Mouse (Mus musculus): ENCODE measurements at regions not wholly inside any gene's neighbourhood (a gene's known extent, or its start where the extent isn't known, plus 50 kb on each side); places are given as distances from the start of the nearest gene placed in this dataset.

GRCm38 (mm10) chr3:21218936-21219335, 852.0 kb upstream of the Agtr1b start:
- Histone ChIP-seq H3K36me3 (ENCODE audit: control insufficient read depth, insufficient read depth, low read length) (no peaks in the 10 kb centered on the region), H3K27me3 (ENCODE audit: control insufficient read depth, insufficient read depth, low read length) (no peaks in the 10 kb centered on the region), H3K4me3 (ENCODE audit: insufficient read depth, low read depth, low read length) (no peak overlapping the region), H3K4me1 (ENCODE audit: control insufficient read depth, insufficient read depth, low read length) (no peaks in the 10 kb centered on the region), H3K79me2 (ENCODE audit: control insufficient read depth, insufficient read depth, low read length) (no peaks in the 10 kb centered on the region), H3K27ac (replicated peaks; ENCODE audit: insufficient read depth, low read depth, low read length) (no peak overlapping the region), H3K9ac (ENCODE audit: low read depth, low read length) (no peak overlapping the region)
- WGBS: 70% methylated on average over 1 of the region's 1 CpGs
- TF ChIP-seq POLR2A (IDR thresholded peaks at IDR 0.05; ENCODE audit: extremely low read depth, insufficient read depth, low read length) (no peak), CTCF (IDR thresholded peaks at IDR 0.05; ENCODE audit: low read depth, low read length) (no peak)
- DNase-seq (ENCODE audit: extremely low read depth, low read depth, low spot score): no peak

- DNase-seq (ENCODE audit: extremely low read depth, low read depth, low spot score): no peak
- Histone ChIP-seq H3K4me3 (ENCODE audit: insufficient read depth, low read depth, low read length) (no peak overlapping the region), H3K4me1 (ENCODE audit: control insufficient read depth, insufficient read depth, low read length) (no peaks in the 10 kb centered on the region), H3K27ac (replicated peaks; ENCODE audit: insufficient read depth, low read depth, low read length) (no peak overlapping the region), H3K27me3 (ENCODE audit: control insufficient read depth, insufficient read depth, low read length) (no peaks in the 10 kb centered on the region), H3K9ac (ENCODE audit: low read depth, low read length) (no peak overlapping the region), H3K36me3 (ENCODE audit: control insufficient read depth, insufficient read depth, low read length) (no peaks in the 10 kb centered on the region), H3K79me2 (ENCODE audit: control insufficient read depth, insufficient read depth, low read length) (no peaks in the 10 kb centered on the region)
- TF ChIP-seq POLR2A (IDR thresholded peaks at IDR 0.05; ENCODE audit: extremely low read depth, insufficient read depth, low read length) (no peak), CTCF (IDR thresholded peaks at IDR 0.05; ENCODE audit: low read depth, low read length) (no peak)
- WGBS: 80% methylated on average over 2 of the region's 2 CpGs
Measured at GRCm38 (mm10) chr3:21241184-21241583, 835.3 kb upstream of the Tbl1xr1 start.

- H3K4me1 ChIP-seq (ENCODE audit: control insufficient read depth, insufficient read depth, low read length): no peaks in the 10 kb centered on the region
- WGBS: 97% methylated on average over 1 of the region's 1 CpGs
- H3K4me3 ChIP-seq (ENCODE audit: insufficient read depth, low read depth, low read length): no peak overlapping the region
- no peak overlapping the region for H3K9ac ChIP-seq (ENCODE audit: low read depth, low read length)
- TF ChIP-seq CTCF (IDR thresholded peaks at IDR 0.05; ENCODE audit: low read depth, low read length) (no peak), POLR2A (IDR thresholded peaks at IDR 0.05; ENCODE audit: extremely low read depth, insufficient read depth, low read length) (no peak)
- no peak overlapping the region for H3K27ac ChIP-seq (replicated peaks; ENCODE audit: insufficient read depth, low read depth, low read length)
- no peak for DNase-seq (ENCODE audit: extremely low read depth, low read depth, low spot score)
- no peaks in the 10 kb centered on the region for H3K79me2 ChIP-seq (ENCODE audit: control insufficient read depth, insufficient read depth, low read length)
- no peaks in the 10 kb centered on the region for H3K27me3 ChIP-seq (ENCODE audit: control insufficient read depth, insufficient read depth, low read length)
- no peaks in the 10 kb centered on the region for H3K36me3 ChIP-seq (ENCODE audit: control insufficient read depth, insufficient read depth, low read length)
Measured at GRCm38 (mm10) chr3:21256129-21256760, 820.2 kb upstream of the Tbl1xr1 start.

GRCm38 (mm10) chr3:21263317-21263716, 813.1 kb upstream of the Tbl1xr1 start:
- TF ChIP-seq POLR2A (IDR thresholded peaks at IDR 0.05; ENCODE audit: extremely low read depth, insufficient read depth, low read length) (no peak), CTCF (IDR thresholded peaks at IDR 0.05; ENCODE audit: low read depth, low read length) (no peak)
- Histone ChIP-seq H3K27me3 (ENCODE audit: control insufficient read depth, insufficient read depth, low read length) (no peaks in the 10 kb centered on the region), H3K4me1 (ENCODE audit: control insufficient read depth, insufficient read depth, low read length) (no peaks in the 10 kb centered on the region), H3K9ac (ENCODE audit: low read depth, low read length) (no peak overlapping the region), H3K36me3 (ENCODE audit: control insufficient read depth, insufficient read depth, low read length) (no peaks in the 10 kb centered on the region), H3K27ac (replicated peaks; ENCODE audit: insufficient read depth, low read depth, low read length) (no peak overlapping the region), H3K79me2 (ENCODE audit: control insufficient read depth, insufficient read depth, low read length) (no peaks in the 10 kb centered on the region), H3K4me3 (ENCODE audit: insufficient read depth, low read depth, low read length) (no peak overlapping the region)
- DNase-seq (ENCODE audit: extremely low read depth, low read depth, low spot score): no peak
- 95% methylated on average over 2 of the region's 2 CpGs for WGBS

- H3K27ac ChIP-seq (replicated peaks; ENCODE audit: insufficient read depth, low read depth, low read length): no peak overlapping the region
- 87% methylated on average over 2 of the region's 2 CpGs for WGBS
- TF ChIP-seq POLR2A (IDR thresholded peaks at IDR 0.05; ENCODE audit: extremely low read depth, insufficient read depth, low read length) (no peak), CTCF (IDR thresholded peaks at IDR 0.05; ENCODE audit: low read depth, low read length) (no peak)
Measured at GRCm38 (mm10) chr3:21265491-21265890, 811.0 kb upstream of the Tbl1xr1 start.

GRCm38 (mm10) chr3:21268429-21269129, 807.9 kb upstream of the Tbl1xr1 start:
- Histone ChIP-seq H3K79me2 (ENCODE audit: control insufficient read depth, insufficient read depth, low read length) (no peaks in the 10 kb centered on the region), H3K27me3 (ENCODE audit: control insufficient read depth, insufficient read depth, low read length) (no peaks in the 10 kb centered on the region), H3K36me3 (ENCODE audit: control insufficient read depth, insufficient read depth, low read length) (no peaks in the 10 kb centered on the region), H3K4me1 (ENCODE audit: control insufficient read depth, insufficient read depth, low read length) (no peaks in the 10 kb centered on the region), H3K9ac (ENCODE audit: low read depth, low read length) (no peak overlapping the region), H3K4me3 (ENCODE audit: insufficient read depth, low read depth, low read length) (no peak overlapping the region), H3K27ac (replicated peaks; ENCODE audit: insufficient read depth, low read depth, low read length) (no peak overlapping the region)
- no peak for TF ChIP-seq POLR2A (IDR thresholded peaks at IDR 0.05; ENCODE audit: extremely low read depth, insufficient read depth, low read length)
- TF ChIP-seq CTCF (IDR thresholded peaks at IDR 0.05; ENCODE audit: low read depth, low read length): no peak
- DNase-seq (ENCODE audit: extremely low read depth, low read depth, low spot score): no peak
- 78% methylated on average over 7 of the region's 7 CpGs for WGBS

More at GRCm38 (mm10) chr3:21265491-21265890, 811.0 kb upstream of the Tbl1xr1 start:
- DNase-seq (ENCODE audit: extremely low read depth, low read depth, low spot score): no peak
- Histone ChIP-seq H3K79me2 (ENCODE audit: control insufficient read depth, insufficient read depth, low read length) (no peaks in the 10 kb centered on the region), H3K36me3 (ENCODE audit: control insufficient read depth, insufficient read depth, low read length) (no peaks in the 10 kb centered on the region), H3K4me3 (ENCODE audit: insufficient read depth, low read depth, low read length) (no peak overlapping the region), H3K9ac (ENCODE audit: low read depth, low read length) (no peak overlapping the region), H3K4me1 (ENCODE audit: control insufficient read depth, insufficient read depth, low read length) (no peaks in the 10 kb centered on the region), H3K27me3 (ENCODE audit: control insufficient read depth, insufficient read depth, low read length) (no peaks in the 10 kb centered on the region)
